Mouse (Mus musculus): ENCODE measurements at regions not wholly inside any gene's neighbourhood (a gene's known extent, or its start where the extent isn't known, plus 50 kb on each side); places are given as distances from the start of the nearest gene placed in this dataset.
"Not testable (repeated sequence)": the region's sequence is repeated elsewhere in the genome, so short reads cannot be mapped to it uniquely, and the experiment has no call there.

GRCm38 (mm10) chr10:48582006-48582405 is 1206.6 kb downstream of the Grik2 start:
- WGBS = 40% methylated on average over 1 of the region's 1 CpGs

DNA sequence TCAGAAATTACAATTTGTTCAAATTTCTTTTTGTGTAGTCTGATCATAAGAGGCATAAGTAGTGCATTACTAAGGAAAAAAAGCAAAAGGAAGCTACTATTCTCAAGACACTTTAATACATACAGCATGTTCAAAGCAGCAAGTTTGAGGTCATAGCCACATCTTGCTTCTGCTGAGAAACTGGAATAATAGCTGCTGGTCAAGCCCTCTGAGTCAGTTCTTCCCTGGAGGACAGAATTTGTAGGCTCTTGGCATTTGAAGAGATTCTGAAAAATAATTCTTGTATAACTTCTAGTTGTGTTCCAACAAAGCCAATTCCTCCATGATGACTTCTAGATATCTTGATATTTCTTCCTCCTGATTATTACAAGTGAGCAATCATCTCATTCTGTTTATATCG is 1207.5 kb downstream of the Grik2 start:
- no peak for ATAC-seq
- TF ChIP-seq EP300 (IDR thresholded peaks at IDR 0.05) (no peak), CTCF (IDR thresholded peaks at IDR 0.05) (no peak)
- no peaks in the 10 kb centered on the region for H3K4me1 ChIP-seq (ENCODE audit: insufficient read depth, low read depth, low read length)
- 82% methylated on average over 1 of the region's 1 CpGs for WGBS
- no peak overlapping the region for H3K27ac ChIP-seq (ENCODE audit: low read length)
- no peaks in the 10 kb centered on the region for H3K27me3 ChIP-seq (replicated peaks; ENCODE audit: insufficient read depth, low read length)
- H3K4me2 ChIP-seq (replicated peaks; ENCODE audit: low read depth, low read length) = no peak overlapping the region
- H3K4me3 ChIP-seq (ENCODE audit: low read depth, low read length) = no peak overlapping the region
- H3K9ac ChIP-seq (replicated peaks; ENCODE audit: low read depth) = no peak overlapping the region
- DNase-seq (ENCODE audit: low spot score) = no peak
- no peaks in the 10 kb centered on the region for H3K36me3 ChIP-seq (ENCODE audit: insufficient read depth, low read length)
- no peaks in the 10 kb centered on the region for H3K9me3 ChIP-seq (ENCODE audit: low read length)

More at GRCm38 (mm10) chr10:48582006-48582405, 1206.6 kb downstream of the Grik2 start:
- no peak for ATAC-seq
- no peak overlapping the region for H3K27ac ChIP-seq (ENCODE audit: low read length)
- H3K4me1 ChIP-seq (ENCODE audit: insufficient read depth, low read depth, low read length) = no peaks in the 10 kb centered on the region
- no peak for DNase-seq (ENCODE audit: low spot score)
- no peak overlapping the region for H3K4me2 ChIP-seq (replicated peaks; ENCODE audit: low read depth, low read length)
- no peaks in the 10 kb centered on the region for H3K9me3 ChIP-seq (ENCODE audit: low read length)
- no peak overlapping the region for H3K9ac ChIP-seq (replicated peaks; ENCODE audit: low read depth)
- no peaks in the 10 kb centered on the region for H3K27me3 ChIP-seq (replicated peaks; ENCODE audit: insufficient read depth, low read length)
- TF ChIP-seq EP300 (IDR thresholded peaks at IDR 0.05) (no peak), CTCF (IDR thresholded peaks at IDR 0.05) (no peak)
- no peak overlapping the region for H3K4me3 ChIP-seq (ENCODE audit: low read depth, low read length)
- no peaks in the 10 kb centered on the region for H3K36me3 ChIP-seq (ENCODE audit: insufficient read depth, low read length)

GRCm38 (mm10) chr10:48572600-48572999 is 1216.0 kb downstream of the Grik2 start:
- no peaks in the 10 kb centered on the region for H3K4me1 ChIP-seq (ENCODE audit: insufficient read depth, low read depth, low read length)
- H3K36me3 ChIP-seq (ENCODE audit: insufficient read depth, low read length) = no peaks in the 10 kb centered on the region
- no peak overlapping the region for H3K27ac ChIP-seq (ENCODE audit: low read length)
- no peak overlapping the region for H3K9ac ChIP-seq (replicated peaks; ENCODE audit: low read depth)
- no peak overlapping the region for H3K4me2 ChIP-seq (replicated peaks; ENCODE audit: low read depth, low read length)
- H3K4me3 ChIP-seq (ENCODE audit: low read depth, low read length) = no peak overlapping the region
- 72% methylated on average over 2 of the region's 2 CpGs for WGBS
- no peak for ATAC-seq
- H3K9me3 ChIP-seq (ENCODE audit: low read length) = no peaks in the 10 kb centered on the region
- H3K27me3 ChIP-seq (replicated peaks; ENCODE audit: insufficient read depth, low read length) = no peaks in the 10 kb centered on the region
- TF ChIP-seq CTCF (IDR thresholded peaks at IDR 0.05) (no peak), EP300 (IDR thresholded peaks at IDR 0.05) (no peak)
- no peak for DNase-seq (ENCODE audit: low spot score)

- peak; percentile 44 for DNase-seq (ENCODE audit: low spot score)
- not testable (repeated sequence) for H3K4me2 ChIP-seq (replicated peaks; ENCODE audit: low read depth, low read length); H3K9ac ChIP-seq (replicated peaks; ENCODE audit: low read depth); H3K4me3 ChIP-seq (ENCODE audit: low read depth, low read length); ATAC-seq; H3K27ac ChIP-seq (ENCODE audit: low read length); H3K9me3 ChIP-seq (ENCODE audit: low read length); H3K27me3 ChIP-seq (replicated peaks; ENCODE audit: insufficient read depth, low read length); H3K4me1 ChIP-seq (ENCODE audit: insufficient read depth, low read depth, low read length); H3K36me3 ChIP-seq (ENCODE audit: insufficient read depth, low read length)
- TF ChIP-seq EP300 (IDR thresholded peaks at IDR 0.05) = peak; percentile 42; the same call in 1 of the 2 replicates
- 51% methylated on average over 2 of the region's 2 CpGs for WGBS
Measured at GRCm38 (mm10) chr10:48549791-48550190, 1238.8 kb downstream of the Grik2 start.

GRCm38 (mm10) chr10:48522258-48522657 is 1266.3 kb downstream of the Grik2 start:
- H3K36me3 ChIP-seq (ENCODE audit: insufficient read depth, low read length) = no peaks in the 10 kb centered on the region
- WGBS = 73% methylated on average over 1 of the region's 1 CpGs
- H3K4me3 ChIP-seq (ENCODE audit: low read depth, low read length) = no peak overlapping the region
- no peaks in the 10 kb centered on the region for H3K9me3 ChIP-seq (ENCODE audit: low read length)
- no peaks in the 10 kb centered on the region for H3K4me1 ChIP-seq (ENCODE audit: insufficient read depth, low read depth, low read length)
- TF ChIP-seq EP300 (IDR thresholded peaks at IDR 0.05) (no peak), CTCF (IDR thresholded peaks at IDR 0.05) (no peak)
- DNase-seq (ENCODE audit: low spot score) = no peak
- no peaks in the 10 kb centered on the region for H3K27me3 ChIP-seq (replicated peaks; ENCODE audit: insufficient read depth, low read length)
- no peak overlapping the region for H3K27ac ChIP-seq (ENCODE audit: low read length)
- ATAC-seq = no peak
- H3K9ac ChIP-seq (replicated peaks; ENCODE audit: low read depth) = no peak overlapping the region
- no peak overlapping the region for H3K4me2 ChIP-seq (replicated peaks; ENCODE audit: low read depth, low read length)

- Histone ChIP-seq H3K9ac (replicated peaks; ENCODE audit: low read depth) (no peak overlapping the region), H3K4me1 (ENCODE audit: insufficient read depth, low read depth, low read length) (no peaks in the 10 kb centered on the region), H3K9me3 (ENCODE audit: low read length) (no peaks in the 10 kb centered on the region), H3K27ac (ENCODE audit: low read length) (no peak overlapping the region), H3K4me2 (replicated peaks; ENCODE audit: low read depth, low read length) (no peak overlapping the region), H3K27me3 (replicated peaks; ENCODE audit: insufficient read depth, low read length) (no peaks in the 10 kb centered on the region), H3K4me3 (ENCODE audit: low read depth, low read length) (no peak overlapping the region), H3K36me3 (ENCODE audit: insufficient read depth, low read length) (no peaks in the 10 kb centered on the region)
- DNase-seq (ENCODE audit: low spot score) = no peak
- TF ChIP-seq EP300 (IDR thresholded peaks at IDR 0.05) (no peak), CTCF (IDR thresholded peaks at IDR 0.05) (no peak)
- ATAC-seq = no peak
- WGBS = 44% methylated on average over 1 of the region's 1 CpGs
Measured at GRCm38 (mm10) chr10:48472927-48473326, 1315.6 kb downstream of the Grik2 start.

DNA sequence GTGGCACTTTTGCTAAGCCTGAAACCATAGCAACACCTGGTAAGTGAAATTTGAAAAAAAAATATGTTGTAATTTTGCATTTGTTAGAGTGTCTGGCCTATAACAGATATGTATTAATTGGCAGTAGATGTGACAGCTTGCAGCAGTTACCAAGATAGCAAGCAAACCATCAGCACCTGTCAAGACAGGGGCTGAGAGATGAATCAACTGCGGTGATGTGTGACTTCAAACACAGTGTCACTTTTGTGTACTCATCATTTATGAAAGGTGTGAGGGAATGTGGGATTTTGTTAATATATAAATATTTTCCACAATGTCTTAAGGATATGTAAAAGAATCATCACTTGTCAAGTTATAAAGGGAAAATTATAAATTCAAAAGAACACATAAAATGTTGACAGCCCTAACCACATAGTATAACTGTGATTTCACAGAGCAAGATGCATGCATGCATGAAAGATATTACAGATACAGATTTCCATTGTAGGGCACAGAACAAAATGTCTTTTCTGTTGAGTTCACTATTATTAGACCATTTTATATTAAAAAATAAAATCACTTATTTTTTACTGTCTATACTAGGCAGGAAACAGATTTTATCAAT is 1344.7 kb downstream of the Grik2 start:
- TF ChIP-seq CTCF (IDR thresholded peaks at IDR 0.05) = no peak
- no peak for TF ChIP-seq EP300 (IDR thresholded peaks at IDR 0.05)
- no peaks in the 10 kb centered on the region for H3K9me3 ChIP-seq (ENCODE audit: low read length)
- ATAC-seq = no peak
- H3K27me3 ChIP-seq (replicated peaks; ENCODE audit: insufficient read depth, low read length) = no peaks in the 10 kb centered on the region
- H3K27ac ChIP-seq (ENCODE audit: low read length) = no peak overlapping the region
- 85% methylated on average over 1 of the region's 1 CpGs for WGBS
- no peaks in the 10 kb centered on the region for H3K4me1 ChIP-seq (ENCODE audit: insufficient read depth, low read depth, low read length)
- no peak overlapping the region for H3K4me3 ChIP-seq (ENCODE audit: low read depth, low read length)
- no peak for DNase-seq (ENCODE audit: low spot score)
- no peak overlapping the region for H3K4me2 ChIP-seq (replicated peaks; ENCODE audit: low read depth, low read length)
- no peaks in the 10 kb centered on the region for H3K36me3 ChIP-seq (ENCODE audit: insufficient read depth, low read length)
- no peak overlapping the region for H3K9ac ChIP-seq (replicated peaks; ENCODE audit: low read depth)

All from lung, postnatal 0 days (tissue).